Mouse (Mus musculus) c-Kit-positive CD71-negative TER-119-negative erythroid progenitor cells, embryonic 14.5 days (primary cell): ENCODE data around the gene Spsb2.
A peak's percentile ranks its signal among the peaks of the same experiment; 100 is the strongest.

Source experiments
- DNase-seq: peaks from one replicate; pipeline ENCODE4 v3.0.0-alpha.2; 2013; ENCODE audit warnings: low read depth

Gene Spsb2

GRCm38 (mm10) chr6:124857840-124858530 is 49.5 kb downstream of the Spsb2 start:
- no peak for DNase-seq

GRCm38 (mm10) chr6:124858561-124859318 is 50.3 kb downstream of the Spsb2 start:
- DNase-seq: no peak

- peak; percentile 72 for DNase-seq
These were observed 51.3 kb downstream of the Spsb2 start for GRCm38 (mm10) chr6:124859725-124860124.
